Mouse (Mus musculus): ENCODE measurements around the gene Arhgef33.
A peak's percentile ranks its signal among the peaks of the same experiment; 100 is the strongest.
"Not testable (repeated sequence)": the region's sequence is repeated elsewhere in the genome, so short reads cannot be mapped to it uniquely, and the experiment has no call there.

Arhgef33 gene

DNA sequence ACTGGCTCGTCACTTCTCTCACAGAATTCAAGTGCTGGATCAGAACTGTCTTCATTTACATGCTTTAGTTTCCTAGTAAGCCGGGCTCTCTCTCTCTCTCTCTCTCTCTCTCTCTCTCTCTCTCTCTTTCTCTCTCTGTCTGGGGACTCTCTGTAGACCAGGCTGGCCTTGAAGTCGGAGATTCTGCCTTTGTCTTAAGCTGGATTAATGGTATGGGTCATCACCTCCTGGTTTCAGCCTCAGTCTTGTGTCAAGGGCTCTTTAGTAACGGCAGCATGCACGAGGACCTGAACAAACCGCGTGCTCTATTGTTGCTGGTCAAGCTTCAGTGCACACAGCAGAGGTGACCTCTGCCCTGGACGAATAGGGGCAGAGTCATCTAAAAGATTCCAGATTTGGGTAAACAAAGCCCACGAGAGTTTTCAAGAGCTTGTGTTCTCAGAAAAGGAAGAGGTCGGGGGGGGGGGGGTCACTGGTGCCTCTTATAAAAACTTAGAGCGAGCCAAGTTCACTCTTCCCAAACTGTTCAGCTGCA, 39.5 kb downstream of the Arhgef33 start:
- DNase-seq (ENCODE audit: low spot score in 2 of 2): no peak

DNA sequence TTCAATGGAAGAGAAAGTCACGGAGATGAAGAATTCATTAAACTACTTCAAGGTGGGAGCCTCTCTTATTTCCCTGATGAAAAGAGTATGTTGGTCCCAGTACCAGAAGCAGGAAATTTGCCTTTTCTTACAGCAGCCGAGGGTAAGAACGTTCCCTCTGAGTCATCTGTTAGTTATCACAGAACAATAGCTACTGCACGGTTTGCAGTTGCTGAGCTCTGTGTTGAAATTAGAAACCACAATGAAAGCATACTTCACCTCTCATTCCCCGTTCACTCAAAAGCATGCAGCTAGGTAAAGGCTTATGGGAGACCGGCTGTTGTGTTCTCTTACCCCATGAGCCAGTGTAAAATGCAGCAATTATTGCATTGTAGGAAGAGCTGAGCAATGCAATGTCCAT, 40.0 kb downstream of the Arhgef33 start:
- DNase-seq (ENCODE audit: low spot score in 2 of 2): no peak

DNA sequence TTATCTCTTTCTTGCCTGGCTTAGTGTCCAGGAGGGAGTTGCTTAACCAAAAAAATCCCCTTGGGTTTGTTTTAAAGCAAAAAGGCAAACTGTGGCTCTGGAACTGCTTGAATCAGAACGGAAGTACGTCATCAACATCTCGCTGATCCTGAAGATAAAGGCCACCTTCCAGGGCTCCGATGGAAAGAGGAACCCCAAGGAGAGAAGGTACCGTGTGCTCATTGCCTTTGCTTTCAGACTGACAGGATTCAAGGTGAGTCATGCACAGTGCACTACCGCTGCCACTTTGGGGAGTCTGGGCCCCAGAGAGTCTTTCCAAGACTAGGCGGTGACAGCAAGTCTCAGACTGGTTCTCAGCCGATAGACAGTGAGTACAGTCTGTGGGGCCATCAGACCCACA, 53.0 kb downstream of the Arhgef33 start:
- DNase-seq (ENCODE audit: low spot score in 2 of 2): no peak

DNA sequence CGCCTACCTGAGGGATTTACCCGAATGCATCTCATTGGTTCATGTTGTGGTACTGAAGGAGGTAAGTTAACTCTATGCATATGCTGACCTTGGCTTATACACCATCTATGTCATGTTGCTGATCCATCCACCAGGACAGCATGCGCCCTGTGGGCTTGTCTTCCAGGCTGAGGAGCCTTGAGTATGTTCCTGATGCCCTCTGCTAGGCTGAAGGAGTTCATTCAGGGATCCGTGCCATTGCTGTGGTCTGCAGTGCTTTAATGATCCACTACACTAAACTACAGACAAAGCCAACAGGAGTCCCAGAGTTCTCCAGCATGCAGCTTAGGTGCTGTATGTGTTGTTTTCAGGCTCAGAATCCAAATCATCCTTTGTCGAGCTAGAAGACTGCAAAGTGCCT, 60.1 kb downstream of the Arhgef33 start:
- no peak for DNase-seq (ENCODE audit: low spot score in 2 of 2)

DNA sequence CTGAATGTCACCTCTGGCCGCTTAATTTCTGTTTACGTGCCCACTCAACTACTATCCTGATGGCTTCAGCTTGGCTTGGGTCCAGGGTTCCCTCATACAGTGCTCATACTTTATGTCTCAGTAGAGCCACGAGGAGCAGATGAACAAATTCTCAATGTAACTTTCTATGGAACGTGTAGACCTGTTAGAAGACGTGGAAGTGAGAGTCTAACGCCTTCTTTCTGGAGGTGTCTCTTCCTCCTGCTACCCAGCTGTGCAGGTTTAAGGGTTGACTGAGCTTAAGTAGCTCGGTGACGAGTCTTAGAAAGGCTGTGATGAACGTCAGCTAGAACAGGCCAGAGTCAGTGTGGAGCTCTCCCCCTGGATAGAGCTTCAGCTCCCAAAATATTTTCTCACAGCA, 61.4 kb downstream of the Arhgef33 start:
- DNase-seq (ENCODE audit: low spot score in 2 of 2): no peak

DNA sequence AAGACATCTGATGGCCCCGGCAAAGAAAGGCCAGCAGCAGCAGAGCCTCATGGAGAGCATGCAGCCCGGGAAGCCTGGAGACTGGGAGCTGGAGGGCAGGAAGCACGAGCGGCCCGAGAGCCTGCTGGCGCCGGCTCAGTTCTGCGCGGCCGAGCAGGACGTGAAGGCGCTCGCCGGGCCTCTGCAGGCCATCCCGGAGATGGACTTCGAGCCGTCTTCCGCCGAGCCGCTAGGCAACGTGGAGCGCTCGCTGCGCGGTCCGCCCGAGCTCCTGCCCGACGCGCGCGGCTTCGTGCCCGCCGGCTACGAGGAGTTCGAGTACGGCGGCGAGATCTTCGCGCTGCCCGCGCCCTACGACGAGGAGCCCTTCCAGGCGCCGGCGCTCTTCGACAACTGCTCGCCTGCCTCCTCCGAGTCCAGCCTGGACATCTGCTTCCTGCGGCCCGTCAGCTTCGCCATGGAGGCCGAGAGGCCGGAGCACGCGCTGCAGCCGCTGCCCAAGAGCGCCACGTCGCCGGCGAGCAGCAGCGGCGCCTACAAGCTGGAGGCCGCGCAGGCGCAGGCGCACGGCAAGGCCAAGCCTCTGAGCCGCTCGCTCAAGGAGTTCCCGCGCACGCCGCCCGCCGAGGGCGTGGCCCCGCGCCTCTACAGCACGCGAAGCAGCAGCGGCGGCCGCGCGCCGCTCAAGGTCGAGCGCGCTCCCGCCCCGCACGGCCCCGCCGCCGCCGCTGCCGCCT, 66.0 kb downstream of the Arhgef33 start, which contains the start of gene Gm10190:
TSS of gene Gm10190 (minus strand) at position 553 of the 737 bp plus-strand sequence.
- peak; percentile 83 to 86 for DNase-seq (ENCODE audit: low spot score in 2 of 2)

DNA sequence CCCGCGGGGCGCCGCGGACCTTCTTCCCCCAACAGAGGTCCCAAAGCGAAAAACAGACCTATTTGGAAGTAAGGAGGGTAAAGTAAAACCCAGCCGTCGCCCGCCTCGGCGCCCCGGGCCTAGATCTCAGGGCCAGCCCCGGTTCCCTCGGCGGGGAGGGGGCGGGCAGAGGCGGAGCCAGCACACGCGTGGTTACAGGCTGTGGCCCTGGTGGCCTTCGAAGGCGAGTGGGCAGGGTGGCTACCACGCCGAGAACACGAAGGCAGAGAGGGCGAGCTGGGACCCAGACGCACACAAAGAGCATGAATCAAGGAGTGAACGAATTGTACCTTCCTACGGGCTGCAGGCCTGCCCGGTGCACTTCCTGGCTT, 66.5 kb downstream of the Arhgef33 start:
- DNase-seq (ENCODE audit: low spot score in 2 of 2): no peak

DNA sequence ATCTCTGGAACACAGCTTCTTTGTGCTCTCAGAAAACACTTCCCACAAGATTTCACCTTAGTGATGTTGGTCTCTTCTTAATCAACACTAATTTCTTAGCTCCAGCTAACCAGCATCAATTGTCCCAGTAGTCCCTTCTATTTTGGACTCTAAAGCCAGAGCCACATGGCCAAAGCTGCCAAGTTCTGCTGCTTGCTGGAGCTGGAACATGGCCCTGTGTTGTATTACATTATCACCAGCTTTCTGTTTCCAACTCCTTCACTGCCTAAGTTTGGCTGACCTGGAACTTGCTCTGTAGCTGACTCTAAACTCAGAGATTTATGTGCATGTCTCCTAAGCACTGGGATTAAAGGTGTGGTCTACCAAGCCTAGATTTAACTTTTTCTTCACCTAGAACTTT, 71.2 kb downstream of the Arhgef33 start:
- DNase-seq (ENCODE audit: low spot score in 2 of 2): not testable (repeated sequence)

DNA sequence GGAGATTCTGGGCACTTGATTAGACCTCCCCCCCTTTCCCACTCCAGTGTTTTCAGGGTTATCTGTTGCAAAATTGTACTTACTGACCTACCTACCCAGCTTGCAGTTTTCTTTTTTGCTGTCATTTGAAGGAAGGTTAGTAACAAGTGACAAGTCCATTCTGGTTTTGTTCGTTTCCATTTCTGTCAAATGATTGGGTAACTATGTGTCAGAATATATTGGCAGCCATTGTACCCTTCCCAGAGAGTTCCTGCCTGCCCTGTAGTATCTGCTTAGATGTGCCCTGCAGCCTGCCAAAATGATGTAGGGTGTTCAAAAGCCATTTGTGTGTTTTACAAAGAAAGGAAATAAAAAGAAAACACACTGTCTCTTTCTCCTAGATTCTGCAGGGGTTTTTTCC, 78.5 kb downstream of the Arhgef33 start:
- DNase-seq (ENCODE audit: low spot score in 2 of 2): no peak

DNA sequence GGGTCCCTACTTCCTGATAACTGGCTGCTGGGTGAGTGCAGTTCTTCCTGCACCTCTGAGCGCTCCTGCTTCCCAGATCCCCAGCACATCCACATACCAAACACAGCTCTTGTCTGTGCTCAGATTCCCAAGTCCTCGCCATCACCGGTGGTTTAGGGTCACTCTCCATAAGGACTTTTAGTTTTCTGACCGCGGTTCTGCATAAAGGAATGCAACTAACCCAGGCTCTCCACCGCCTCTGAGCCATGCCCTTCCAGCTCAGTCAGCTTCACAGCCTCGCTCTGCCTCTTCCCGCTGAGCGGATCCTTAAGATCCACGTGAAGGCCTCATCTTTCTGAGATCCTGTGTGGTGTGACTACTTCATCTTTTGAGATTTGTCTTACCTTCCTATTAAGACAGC, 82.8 kb downstream of the Arhgef33 start:
- no peak for DNase-seq (ENCODE audit: low spot score in 2 of 2)

DNA sequence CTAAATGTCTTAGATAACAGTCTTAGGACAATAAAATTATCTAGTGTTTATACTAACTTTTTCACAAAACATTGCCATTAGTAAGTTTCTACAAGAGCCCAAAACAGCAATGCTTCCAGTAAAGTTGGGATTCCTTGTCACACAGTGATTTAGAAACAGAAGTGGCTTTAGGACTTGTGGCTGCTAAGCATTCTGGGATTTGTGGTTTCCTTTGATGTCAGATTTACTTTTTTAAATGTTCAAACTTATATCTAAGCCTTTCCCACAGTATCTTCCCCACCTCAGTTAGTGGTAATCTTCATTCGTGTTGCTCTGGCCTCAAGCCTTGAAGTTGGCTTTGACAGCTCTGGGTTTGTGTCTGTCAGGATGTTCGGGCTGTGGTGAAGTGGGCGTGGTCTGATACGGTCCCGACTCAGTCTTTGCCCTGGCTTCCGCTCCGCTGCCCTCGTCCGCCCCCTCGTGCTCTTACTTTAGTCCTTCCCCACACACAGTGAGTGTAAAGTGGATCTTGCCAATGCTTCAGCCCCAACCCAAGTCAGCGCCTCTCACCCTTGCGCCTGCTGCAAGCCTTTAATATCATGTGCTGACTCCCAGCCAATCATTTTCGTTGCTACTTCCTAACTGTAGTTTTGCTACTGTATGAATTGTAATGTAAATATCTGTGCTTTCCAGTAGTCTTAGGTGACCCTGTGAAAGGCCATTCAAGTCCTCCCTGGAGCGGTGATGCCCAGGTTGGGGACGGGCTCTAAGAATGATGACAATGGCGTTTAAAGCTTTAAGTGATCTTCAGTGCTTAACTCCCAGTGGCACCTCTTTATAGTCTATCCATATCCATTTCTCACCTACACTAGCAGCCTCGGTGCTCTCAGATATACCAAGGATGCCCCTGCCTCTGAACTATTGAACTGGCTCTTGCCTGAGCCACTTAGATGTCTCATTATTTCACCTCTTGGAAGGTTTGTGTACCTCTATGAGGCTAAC, 84.5 kb downstream of the Arhgef33 start:
- DNase-seq (ENCODE audit: low spot score in 2 of 2): peak in 1 of 2 experiments; percentile 30

DNA sequence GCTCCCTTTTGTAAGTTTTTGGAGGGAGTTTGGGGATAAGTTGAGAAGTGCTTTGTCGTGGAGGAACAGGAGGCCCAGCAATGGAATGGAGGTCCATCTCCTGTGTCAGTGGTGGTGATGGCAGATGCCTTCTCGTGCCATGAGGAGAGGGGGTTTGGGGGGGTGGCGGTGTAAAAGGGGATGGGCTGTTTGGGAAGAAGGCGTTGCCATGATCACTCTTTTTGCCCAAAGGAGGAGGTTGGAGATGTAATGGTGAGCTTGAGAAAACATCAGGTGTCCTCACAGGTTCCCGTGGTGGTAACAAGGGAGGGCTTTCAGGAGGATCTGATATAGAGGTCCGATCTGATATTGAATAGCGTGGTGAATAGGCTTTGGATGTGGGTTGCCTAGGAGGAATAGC, 91.0 kb downstream of the Arhgef33 start:
- no peak for DNase-seq (ENCODE audit: low spot score in 2 of 2)

DNA sequence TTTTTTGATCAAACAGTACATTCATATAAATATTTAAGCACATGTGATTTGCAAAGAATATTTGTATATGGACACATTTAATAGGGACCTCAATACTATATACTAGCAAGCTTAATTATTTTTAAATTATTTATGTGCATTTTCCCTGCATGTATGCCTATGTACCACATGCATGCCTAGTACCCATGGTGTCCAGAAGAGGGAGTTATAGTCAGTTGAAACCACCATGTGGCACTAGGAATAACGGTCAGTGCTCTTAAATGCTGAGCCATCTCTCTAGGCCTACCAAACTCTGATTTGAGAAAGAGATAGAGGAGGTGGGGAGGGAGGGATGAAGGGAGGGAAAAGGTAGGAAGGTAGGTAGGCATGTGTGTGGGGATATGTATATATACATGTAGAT, 104.0 kb downstream of the Arhgef33 start:
- DNase-seq (ENCODE audit: low spot score in 2 of 2): no peak

DNA sequence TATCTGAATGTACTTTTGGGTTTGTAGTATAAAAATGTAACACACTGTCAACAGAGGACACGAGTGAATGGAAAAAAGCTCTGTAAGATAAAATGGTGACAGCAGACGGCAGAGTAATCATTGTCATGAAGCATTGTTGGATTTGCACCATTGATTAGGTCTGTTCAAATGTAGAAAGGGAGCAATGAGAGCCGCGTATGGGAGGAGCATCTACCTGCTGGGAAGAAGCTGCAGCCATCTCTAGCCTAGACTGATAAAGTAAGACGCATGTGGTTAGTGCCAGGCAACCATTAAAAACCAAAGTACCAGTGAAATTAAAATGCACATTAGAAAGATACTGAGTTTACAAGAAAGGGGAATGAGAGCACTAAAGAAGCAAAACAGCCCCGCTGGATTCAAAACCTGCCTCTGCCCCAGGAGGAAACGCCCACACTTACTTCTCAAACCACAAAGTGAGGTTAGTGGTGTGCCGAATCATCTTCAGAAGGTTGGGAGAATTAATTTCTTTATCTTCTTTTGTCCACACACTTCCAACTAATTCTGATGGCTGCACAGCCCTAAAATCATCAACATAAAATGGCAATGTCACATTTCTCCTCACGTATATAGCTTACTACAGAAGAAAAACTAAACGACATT, 111.5 kb downstream of the Arhgef33 start:
- no peak for DNase-seq (ENCODE audit: low spot score in 2 of 2)

DNA sequence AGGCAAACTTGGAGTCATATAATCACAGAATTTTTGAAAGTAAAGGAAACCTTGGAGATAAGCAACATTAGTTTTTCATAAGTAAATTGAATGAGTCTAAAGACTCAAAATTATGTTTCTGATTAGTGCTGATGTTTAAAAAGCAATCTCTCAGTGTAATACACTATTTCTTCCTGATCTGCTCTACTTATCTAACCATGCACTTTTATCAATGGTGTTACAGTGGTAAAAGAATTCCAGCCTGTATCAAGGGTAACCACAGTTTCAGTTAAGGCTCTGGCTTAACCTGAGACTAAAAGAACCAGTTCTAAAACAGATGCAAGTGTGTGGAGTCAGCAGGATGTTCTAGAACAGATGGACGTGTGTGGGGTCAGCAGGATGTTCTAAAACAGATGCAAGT, 113.8 kb downstream of the Arhgef33 start:
- DNase-seq (ENCODE audit: low spot score in 2 of 2): no peak

DNA sequence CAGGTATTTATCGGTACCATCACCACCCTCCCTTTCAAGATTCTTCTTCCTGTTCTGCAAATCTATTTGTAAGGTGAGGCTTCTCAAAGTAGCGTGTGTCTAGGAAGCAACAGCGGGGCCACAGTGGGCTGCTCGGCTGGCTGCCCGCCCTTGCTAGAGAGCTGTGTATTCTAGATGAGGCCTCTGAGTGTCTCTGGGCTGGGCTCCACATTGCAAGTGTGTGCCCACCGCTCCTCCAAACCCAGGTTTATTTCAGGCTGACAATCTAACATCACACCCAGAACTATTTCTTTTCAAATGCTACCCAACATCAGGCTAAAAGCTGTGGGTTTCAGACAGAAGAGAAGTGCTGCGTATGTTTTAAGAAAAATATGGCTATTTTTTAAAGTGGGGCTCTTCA, 119.0 kb downstream of the Arhgef33 start:
- DNase-seq (ENCODE audit: low spot score in 2 of 2): no peak

DNA sequence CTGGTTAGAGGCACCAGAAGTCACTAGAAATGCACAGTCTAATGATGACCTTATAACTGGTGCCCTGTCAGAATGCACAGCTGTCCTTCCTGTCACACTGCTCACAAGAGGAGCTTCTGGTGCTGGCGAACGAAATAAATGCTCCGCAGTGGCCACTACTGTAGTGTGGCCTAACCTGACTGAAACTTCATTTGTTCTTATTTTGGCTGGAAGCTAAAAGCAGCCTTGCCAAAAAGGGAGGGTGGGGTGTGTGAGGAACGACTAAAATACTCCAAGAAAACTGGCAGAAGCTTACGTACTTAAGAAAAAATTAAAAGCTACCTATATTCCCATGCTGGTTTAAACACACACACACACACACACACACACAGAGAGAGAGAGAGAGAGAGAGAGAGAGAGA, 119.7 kb downstream of the Arhgef33 start:
- DNase-seq (ENCODE audit: low spot score in 2 of 2): peak in 1 of 2 experiments; percentile 25

DNA sequence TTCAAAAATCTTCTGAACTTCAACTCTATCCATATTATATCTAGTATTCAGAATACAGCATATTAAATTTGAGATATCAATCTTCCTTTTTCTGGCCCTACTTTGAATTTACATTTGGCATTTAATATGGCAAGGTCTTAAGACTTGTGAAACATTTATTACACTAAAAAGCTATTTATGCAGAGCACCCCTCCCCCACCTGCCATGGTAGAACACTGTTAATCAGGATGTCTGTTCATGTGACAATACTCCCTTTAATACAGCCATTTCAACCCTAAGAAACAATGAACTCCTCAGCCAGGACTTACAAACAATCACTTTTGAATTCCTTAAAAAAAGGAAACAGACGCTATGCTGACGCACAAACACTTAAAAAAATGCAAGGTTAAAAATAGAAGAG, 120.8 kb downstream of the Arhgef33 start:
- no peak for DNase-seq (ENCODE audit: low spot score in 2 of 2)

DNA sequence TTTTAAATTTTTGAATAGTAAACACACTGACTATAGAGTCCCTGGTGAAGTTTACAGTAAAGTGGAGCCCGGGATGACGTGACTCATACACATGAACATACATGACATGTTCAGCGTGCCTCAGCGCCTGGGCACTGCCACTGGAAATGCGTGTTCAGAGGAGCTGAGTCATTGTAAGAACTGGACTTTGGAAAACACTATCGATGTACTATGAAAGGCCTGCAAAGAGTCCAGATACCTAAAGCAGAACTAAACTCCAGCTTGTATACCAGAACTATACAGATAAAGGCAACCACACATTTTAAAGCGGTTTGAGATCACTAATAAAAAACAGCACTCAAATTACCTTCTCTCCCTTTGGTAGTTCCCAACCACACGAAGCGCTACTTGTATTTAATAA, 124.8 kb downstream of the Arhgef33 start:
- no peak for DNase-seq (ENCODE audit: low spot score in 2 of 2)

DNA sequence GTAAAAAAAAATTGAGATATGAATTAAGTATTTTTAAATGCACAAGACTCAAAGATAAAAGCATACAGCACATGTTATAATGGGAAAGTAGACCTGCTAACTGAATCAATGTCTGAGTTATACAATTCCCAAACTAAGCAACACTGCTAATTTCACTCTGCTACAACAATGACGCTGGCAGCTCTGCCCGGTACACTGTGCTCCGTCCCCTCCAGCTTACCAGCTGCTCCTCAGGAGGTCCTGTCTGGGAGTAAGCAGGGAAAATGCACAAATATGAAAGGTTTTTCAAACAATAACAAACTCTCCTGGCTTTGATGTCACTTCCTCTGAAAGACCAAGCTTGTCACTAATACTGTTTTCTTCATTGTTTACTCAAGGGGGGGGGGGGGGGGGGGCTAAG, 127.2 kb downstream of the Arhgef33 start:
- DNase-seq (ENCODE audit: low spot score in 2 of 2): no peak

DNA sequence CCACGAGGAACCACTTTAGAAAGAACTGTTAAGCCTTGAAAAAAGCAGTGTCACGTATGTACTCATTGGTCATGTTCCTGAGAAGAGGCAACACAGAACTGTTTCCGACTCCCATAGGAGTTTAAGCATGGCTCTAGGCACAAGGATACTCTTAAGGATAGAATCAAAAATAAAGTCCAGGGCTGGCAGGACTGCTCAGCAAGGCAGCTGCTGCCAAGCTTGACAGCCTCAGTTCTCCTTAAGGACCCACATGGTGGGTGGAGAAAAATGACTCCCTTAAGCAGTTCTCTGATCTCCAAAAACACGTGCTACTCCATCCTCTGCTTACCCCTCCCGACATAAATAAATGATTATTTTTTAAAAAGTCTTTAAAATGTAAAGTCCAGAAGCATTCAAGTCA, 128.5 kb downstream of the Arhgef33 start:
- no peak for DNase-seq (ENCODE audit: low spot score in 2 of 2)

DNA sequence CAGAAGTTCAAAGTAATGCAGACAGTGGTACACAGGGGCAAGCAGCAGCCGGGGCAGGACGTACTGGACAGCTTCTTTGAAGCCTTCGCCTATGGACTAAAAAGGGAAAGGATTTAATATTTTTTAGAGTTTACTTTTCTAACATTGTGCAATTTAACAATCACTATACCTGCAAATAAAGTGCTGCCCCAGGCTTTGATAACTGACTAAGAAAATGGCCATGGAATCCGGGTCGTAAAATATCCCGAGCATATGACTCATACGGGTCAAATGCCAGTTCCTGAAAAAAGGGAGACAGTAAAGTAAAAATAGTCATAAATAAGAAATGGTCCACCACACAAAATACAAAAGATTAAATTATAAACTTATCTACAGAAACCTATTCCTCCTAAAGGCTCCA, 138.2 kb downstream of the Arhgef33 start:
- no peak for DNase-seq (ENCODE audit: low spot score in 2 of 2)
